Mouse (Mus musculus) thymus, adult 2 months (tissue): Measurements from ENCODE around the gene Fam161b.
"Not testable (repeated sequence)": the region's sequence is repeated elsewhere in the genome, so short reads cannot be mapped to it uniquely, and the experiment has no call there.

Source experiments
- CTCF ChIP-seq: fragments of 200-500 bp; IDR thresholded peaks from 2 replicates; pipeline ENCODE4 v1.5.1; 2012; ENCODE audit warnings: mild to moderate bottlenecking, control low read depth, low read length, moderate library complexity, borderline replicate concordance; ENCODE audit not compliant: control insufficient read depth, poor library complexity, insufficient read depth; ENCODE audit errors: extremely low read depth
- POLR2A ChIP-seq: fragments of 200-500 bp; IDR thresholded peaks from 2 replicates; pipeline ENCODE4 v1.6.1; 2012; ENCODE audit warnings: mild to moderate bottlenecking, low read length, control low read depth, moderate library complexity; ENCODE audit not compliant: control insufficient read depth, poor library complexity, insufficient read depth; ENCODE audit errors: extremely low read depth

- not testable (repeated sequence) for TF ChIP-seq CTCF, POLR2A
Measured at GRCm38 (mm10) chr12:84358699-84359098, 2.9 kb downstream of the Fam161b start.
